Mouse (Mus musculus) brain, embryonic 14.5 days (tissue): Measurements from ENCODE around the gene Sstr4.

Source experiments
- CTCF ChIP-seq: fragments of 200-500 bp; IDR thresholded peaks from 2 replicates; pipeline ENCODE4 v1.5.1; 2012; ENCODE audit warnings: inconsistent platforms, mild to moderate bottlenecking, moderate library complexity, borderline replicate concordance; ENCODE audit not compliant: insufficient read depth, insufficient read length; ENCODE audit errors: extremely low read depth
- POLR2A ChIP-seq: fragments of 200-500 bp; IDR thresholded peaks from 2 replicates; pipeline ENCODE4 v1.6.1; 2012; ENCODE audit warnings: mild to moderate bottlenecking, inconsistent platforms, borderline replicate concordance; ENCODE audit not compliant: poor library complexity, insufficient read depth, insufficient read length, severe bottlenecking; ENCODE audit errors: extremely low read depth

- no peak for TF ChIP-seq CTCF
- no peak for TF ChIP-seq POLR2A
These were observed 41.1 kb downstream of the Sstr4 start for GRCm38 (mm10) chr2:148436285-148436684.
